Mouse (Mus musculus) heart, embryonic 12.5 days (tissue): Measurements from ENCODE around the gene Olfr1162. TPM values are rescaled to one million over a fixed set of nuclear protein-coding genes. Genes with fewer than 3 reads are reported as not detected.
"Not testable (repeated sequence)": the region's sequence is repeated elsewhere in the genome, so short reads cannot be mapped to it uniquely, and the experiment has no call there.

Experiments used
- ATAC-seq: fragments of 200-750 bp; cut with Nextera tagmentation; 2 replicates; pipeline ENCODE4 v1.8.0; 2017; ENCODE audit warnings: moderate TSS enrichment, moderate library complexity; ENCODE audit not compliant: insufficient number of reproducible peaks, low FRiP score
- H3K27ac ChIP-seq: fragments of 300-500 bp; sonication (generic); 2 replicates; pipeline ENCODE4 v1.5.1; 2016; ENCODE audit warnings: mild to moderate bottlenecking, moderate library complexity; ENCODE audit not compliant: poor library complexity, severe bottlenecking
- H3K27me3 ChIP-seq: fragments of 300-500 bp; sonication (generic); replicated peaks from 2 replicates; pipeline ENCODE4 v1.6.1; 2016; ENCODE audit warnings: mild to moderate bottlenecking, moderate library complexity
- H3K36me3 ChIP-seq: fragments of 300-500 bp; sonication (generic); 2 replicates; pipeline ENCODE4 v1.6.1; 2016; ENCODE audit warnings: mild to moderate bottlenecking, moderate library complexity
- H3K4me1 ChIP-seq: fragments of 300-500 bp; sonication (generic); replicated peaks from 2 replicates; pipeline ENCODE4 v1.6.1; 2016; ENCODE audit warnings: mild to moderate bottlenecking
- H3K4me2 ChIP-seq: fragments of 300-500 bp; sonication (generic); 2 replicates; pipeline ENCODE4 v1.6.1; 2016; ENCODE audit warnings: mild to moderate bottlenecking, moderate library complexity
- H3K4me3 ChIP-seq: fragments of 300-500 bp; sonication (generic); 2 replicates; pipeline ENCODE4 v1.5.1; 2016; ENCODE audit warnings: mild to moderate bottlenecking
- H3K9ac ChIP-seq: fragments of 300-500 bp; sonication (generic); 2 replicates; pipeline ENCODE4 v1.6.1; 2016; ENCODE audit warnings: mild to moderate bottlenecking, moderate library complexity
- H3K9me3 ChIP-seq: fragments of 300-500 bp; sonication (generic); replicated peaks from 2 replicates; pipeline ENCODE4 v1.6.1; 2016; ENCODE audit warnings: mild to moderate bottlenecking, moderate library complexity
- WGBS: fragments of 180-500 bp; shearing (Covaris S2); methylation state at CpG from one replicate; pipeline ENCODE4 v1.1.7; 2016; 5-methylcytosine and 5-hydroxymethylcytosine counted together
- polyA plus RNA-seq: library from polyadenylated mRNA; unstranded; fragments of >200 nt; fragmentation: Nextera tagmentation; extraction: Ambion mirVana; gene quantifications from 2 replicates; pipeline ENCODE4 v1.2.1, GENCODE M21; 2016

Olfr1162 gene
- polyA plus RNA-seq = not detected in 2 replicates

- no peak for ATAC-seq
- H3K9me3 ChIP-seq = no peaks in the 10 kb centered on the region
- no peak within 1 kb of the TSS for H3K9ac ChIP-seq
- H3K27me3 ChIP-seq = no peaks in the 10 kb centered on the region
- no peak within 1 kb of the TSS for H3K4me2 ChIP-seq
- H3K36me3 ChIP-seq = no peaks in the 10 kb centered on the region
- no peaks in the 10 kb centered on the region for H3K4me1 ChIP-seq
- WGBS = 83% methylated on average over 1 of the region's 1 CpGs
- no peak within 1 kb of the TSS for H3K27ac ChIP-seq
- H3K4me3 ChIP-seq = no peak within 1 kb of the TSS
These were observed at the start of gene Olfr1162 for GRCm38 (mm10) chr2:88051029-88051428. Gene Olfr1162 (minus strand): TSS chr2:88051129.

GRCm38 (mm10) chr2:88093866-88094265, 42.9 kb upstream of the Olfr1162 start, which contains the start of gene Olfr1164:
Gene Olfr1164 (minus strand): TSS chr2:88093966.
- H3K36me3 ChIP-seq = no peaks in the 10 kb centered on the region
- no peak within 1 kb of the TSS for H3K4me2 ChIP-seq
- 68% methylated on average over 4 of the region's 4 CpGs for WGBS
- H3K4me1 ChIP-seq = no peaks in the 10 kb centered on the region
- H3K9ac ChIP-seq = no peak within 1 kb of the TSS
- ATAC-seq = no peak
- H3K9me3 ChIP-seq = no peaks in the 10 kb centered on the region
- H3K27ac ChIP-seq = no peak within 1 kb of the TSS
- H3K4me3 ChIP-seq = no peak within 1 kb of the TSS
- no peaks in the 10 kb centered on the region for H3K27me3 ChIP-seq

- H3K9me3 ChIP-seq = no peaks in the 10 kb centered on the region
- H3K4me2 ChIP-seq = no peak within 1 kb of the TSS
- no peaks in the 10 kb centered on the region for H3K27me3 ChIP-seq
- no peak within 1 kb of the TSS for H3K27ac ChIP-seq
- ATAC-seq = no peak
- no peak within 1 kb of the TSS for H3K9ac ChIP-seq
- H3K36me3 ChIP-seq = no peaks in the 10 kb centered on the region
- no peak within 1 kb of the TSS for H3K4me3 ChIP-seq
- no peaks in the 10 kb centered on the region for H3K4me1 ChIP-seq
These were observed 20.8 kb upstream of the Olfr1162 start, which contains the start of gene Olfr1163 for GRCm38 (mm10) chr2:88071730-88072129. Gene Olfr1163 (minus strand): TSS chr2:88071830.

- WGBS = 83% methylated on average over 2 of the region's 2 CpGs
- Histone ChIP-seq H3K36me3 (no peaks in the 10 kb centered on the region), H3K4me2 (no peak overlapping the region), H3K4me3 (no peak overlapping the region), H3K27me3 (no peaks in the 10 kb centered on the region), H3K9ac (no peak overlapping the region), H3K4me1 (no peaks in the 10 kb centered on the region), H3K27ac (no peak overlapping the region), H3K9me3 (0 out of 2 replicates have a peak, but pooled peaks cover 7% of the 10 kb centered on the region)
- ATAC-seq = no peak
These were observed 12.7 kb upstream of the Olfr1162 start for GRCm38 (mm10) chr2:88063587-88063986.

GRCm38 (mm10) chr2:88037599-88037998, 13.3 kb downstream of the Olfr1162 start, which contains the start of gene Olfr73:
Gene Olfr73 (minus strand): TSS chr2:88037699.
- Histone ChIP-seq H3K36me3 (no peaks in the 10 kb centered on the region), H3K4me2 (no peak within 1 kb of the TSS), H3K4me3 (no peak within 1 kb of the TSS), H3K9ac (no peak within 1 kb of the TSS), H3K4me1 (no peaks in the 10 kb centered on the region), H3K27ac (no peak within 1 kb of the TSS), H3K27me3 (no peaks in the 10 kb centered on the region), H3K9me3 (no peaks in the 10 kb centered on the region)
- no peak for ATAC-seq

GRCm38 (mm10) chr2:88022474-88022873, 28.5 kb downstream of the Olfr1162 start, which contains the start of gene Olfr1161:
Gene Olfr1161 (plus strand): TSS chr2:88022774.
- not testable (repeated sequence) for ATAC-seq, H3K4me1 ChIP-seq, H3K9me3 ChIP-seq, H3K27me3 ChIP-seq, H3K27ac ChIP-seq, H3K4me2 ChIP-seq, H3K4me3 ChIP-seq, H3K9ac ChIP-seq, H3K36me3 ChIP-seq
- 66% methylated on average over 1 of the region's 1 CpGs for WGBS

GRCm38 (mm10) chr2:88007515-88008318, 43.2 kb downstream of the Olfr1162 start, which contains the start of gene Olfr1160:
Gene Olfr1160 (minus strand): TSS chr2:88008268.
- Histone ChIP-seq H3K4me1 (no peaks in the 10 kb centered on the region), H3K9me3 (no peaks in the 10 kb centered on the region), H3K27ac (no peak within 1 kb of the TSS), H3K36me3 (no peaks in the 10 kb centered on the region), H3K9ac (no peak within 1 kb of the TSS), H3K4me2 (no peak within 1 kb of the TSS), H3K4me3 (no peak within 1 kb of the TSS), H3K27me3 (no peaks in the 10 kb centered on the region)
- no peak for ATAC-seq

Other genes with a start within 250 kb of the Olfr1162 start
- gene Olfr1145, start 241.3 kb downstream of the Olfr1162 start, polyA plus RNA-seq = not detected in 2 replicates
- not detected in 2 replicates for gene Olfr1148, start 220.6 kb downstream of the Olfr1162 start, polyA plus RNA-seq
- not detected in 2 replicates for gene Olfr1150-ps1, start 207.1 kb downstream of the Olfr1162 start, polyA plus RNA-seq
- not detected in 2 replicates for gene Olfr1151, start 195.3 kb downstream of the Olfr1162 start, polyA plus RNA-seq
- not detected in 2 replicates for gene Olfr1152, start 184.6 kb downstream of the Olfr1162 start, polyA plus RNA-seq
- gene Olfr1153, start 156.2 kb downstream of the Olfr1162 start, polyA plus RNA-seq = not detected in 2 replicates
- not detected in 2 replicates for gene Olfr1154, start 146.0 kb downstream of the Olfr1162 start, polyA plus RNA-seq
- gene Olfr1155, start 106.0 kb downstream of the Olfr1162 start, polyA plus RNA-seq = not detected in 2 replicates
- not detected in 2 replicates for gene Olfr1156, start 98.0 kb downstream of the Olfr1162 start, polyA plus RNA-seq
- gene Olfr1157, start 82.8 kb downstream of the Olfr1162 start, polyA plus RNA-seq = not detected in 2 replicates
- gene Olfr74, start 76.5 kb downstream of the Olfr1162 start, polyA plus RNA-seq = not detected in 2 replicates
- not detected in 2 replicates for gene Olfr1158, start 61.0 kb downstream of the Olfr1162 start, polyA plus RNA-seq
- not detected in 2 replicates for gene Olfr1160, start 42.9 kb downstream of the Olfr1162 start, polyA plus RNA-seq
- not detected in 2 replicates for gene Olfr1161, start 28.4 kb downstream of the Olfr1162 start, polyA plus RNA-seq
- not detected in 2 replicates for gene Olfr73, start 13.4 kb downstream of the Olfr1162 start, polyA plus RNA-seq
- not detected in 2 replicates for gene Olfr1163, start 20.7 kb upstream of the Olfr1162 start, polyA plus RNA-seq
- not detected in 2 replicates for gene Olfr1164, start 42.8 kb upstream of the Olfr1162 start, polyA plus RNA-seq
- not detected in 2 replicates for gene Olfr1166, start 77.1 kb upstream of the Olfr1162 start, polyA plus RNA-seq
- gene Olfr1167, start 104.1 kb upstream of the Olfr1162 start, polyA plus RNA-seq = not detected in 2 replicates
- gene Olfr1168, start 130.8 kb upstream of the Olfr1162 start, polyA plus RNA-seq = not detected in 2 replicates
- gene Olfr1170, start 177.2 kb upstream of the Olfr1162 start, polyA plus RNA-seq = not detected in 2 replicates
- not detected in 2 replicates for gene Olfr1173, start 228.7 kb upstream of the Olfr1162 start, polyA plus RNA-seq